Mouse (Mus musculus): Measurements from ENCODE around the gene Calr.
"Not testable (repeated sequence)": the region's sequence is repeated elsewhere in the genome, so short reads cannot be mapped to it uniquely, and the experiment has no call there.

Calr gene

GRCm38 (mm10) chr8:84844397-84845070, 2.2 kb downstream of the Calr start:
- no peak for DNase-seq (ENCODE audit: extremely low read depth, low read depth, low spot score)

DNA sequence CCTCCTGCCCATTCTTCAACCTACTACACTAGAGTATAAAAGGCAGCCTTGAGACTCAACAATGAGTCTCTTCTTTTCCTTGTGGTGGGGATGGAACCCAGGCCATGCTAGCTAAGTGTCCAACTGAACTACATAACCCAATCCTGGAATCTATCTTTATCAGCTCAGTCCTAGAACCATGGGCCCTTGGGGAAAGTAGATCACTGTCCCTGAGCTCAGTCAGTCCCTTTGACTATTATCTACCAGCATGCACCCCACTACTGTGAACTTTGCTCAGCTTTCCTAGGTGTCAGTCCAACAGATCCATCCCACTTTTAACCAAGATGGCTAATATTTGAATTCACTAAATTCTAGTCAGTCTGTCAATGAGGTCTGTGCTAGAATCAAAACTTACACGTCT, 5.2 kb downstream of the Calr start:
- DNase-seq (ENCODE audit: extremely low read depth, low read depth, low spot score), result no peak

- DNase-seq (ENCODE audit: extremely low read depth, low read depth, low spot score), result peak; percentile 34
Observed at GRCm38 (mm10) chr8:84840248-84840999, 6.3 kb downstream of the Calr start, which contains the start of gene Rad23a. Gene Rad23a, minus strand, starts transcription at chr8:84840665.

DNA sequence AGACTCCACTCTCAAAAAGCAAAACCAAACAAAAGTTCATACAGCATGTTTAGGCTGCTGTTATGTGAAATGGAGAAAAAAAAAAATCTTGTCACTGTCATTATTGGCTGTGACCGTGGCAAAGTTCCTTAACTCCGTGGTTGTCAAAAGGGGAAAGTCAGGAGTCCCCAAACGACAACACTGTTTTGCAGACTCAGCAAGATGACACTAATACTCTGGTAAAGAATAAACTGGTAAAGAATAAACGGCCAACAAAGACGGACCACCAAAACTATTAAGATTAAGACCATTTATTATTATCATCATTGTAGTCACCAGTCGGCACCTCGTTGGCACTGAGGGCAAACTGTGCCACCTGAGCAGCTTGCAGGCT, 6.9 kb downstream of the Calr start:
- DNase-seq (ENCODE audit: extremely low read depth, low read depth, low spot score), result no peak

DNA sequence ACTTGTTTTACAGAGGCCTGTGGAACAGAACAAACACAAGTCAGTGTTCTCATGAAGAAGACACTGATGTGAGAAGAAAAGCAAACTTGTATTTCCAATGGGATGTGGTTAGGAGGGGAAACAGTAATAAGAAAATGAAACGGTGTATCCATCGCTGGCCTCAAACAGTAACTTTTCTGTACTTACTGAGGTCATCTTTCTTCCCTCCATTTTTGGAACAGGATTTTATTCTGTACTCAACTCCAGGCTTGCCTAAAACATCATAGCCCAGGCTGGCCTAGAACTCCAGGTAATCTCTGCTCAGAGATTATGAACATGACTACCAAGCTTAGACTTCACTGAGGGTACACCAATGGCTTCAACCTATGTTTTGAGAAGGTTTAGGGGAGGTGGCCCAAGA, 7.3 kb downstream of the Calr start:
- no peak for DNase-seq (ENCODE audit: extremely low read depth, low read depth, low spot score)

DNA sequence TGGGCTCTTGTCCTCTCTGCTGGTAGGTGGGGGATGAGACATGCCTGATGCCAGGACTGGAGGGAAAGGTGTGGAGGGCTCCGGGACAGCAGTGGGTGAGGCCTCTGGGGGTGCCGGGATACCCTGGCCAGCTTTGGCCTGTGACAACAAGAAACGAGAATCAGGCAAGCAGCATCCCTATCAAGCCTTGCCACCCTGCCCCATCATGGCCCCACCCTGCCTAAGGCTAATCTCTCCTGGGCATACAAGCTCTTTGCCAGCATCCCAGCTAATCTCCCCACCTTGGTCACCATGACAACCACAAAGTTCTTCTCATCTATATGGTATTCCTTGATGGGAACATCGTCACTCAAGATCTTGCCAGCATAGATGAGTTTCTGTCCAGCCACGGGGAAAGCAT, 8.2 kb downstream of the Calr start:
- DNase-seq (ENCODE audit: extremely low read depth, low read depth, low spot score), result no peak

DNA sequence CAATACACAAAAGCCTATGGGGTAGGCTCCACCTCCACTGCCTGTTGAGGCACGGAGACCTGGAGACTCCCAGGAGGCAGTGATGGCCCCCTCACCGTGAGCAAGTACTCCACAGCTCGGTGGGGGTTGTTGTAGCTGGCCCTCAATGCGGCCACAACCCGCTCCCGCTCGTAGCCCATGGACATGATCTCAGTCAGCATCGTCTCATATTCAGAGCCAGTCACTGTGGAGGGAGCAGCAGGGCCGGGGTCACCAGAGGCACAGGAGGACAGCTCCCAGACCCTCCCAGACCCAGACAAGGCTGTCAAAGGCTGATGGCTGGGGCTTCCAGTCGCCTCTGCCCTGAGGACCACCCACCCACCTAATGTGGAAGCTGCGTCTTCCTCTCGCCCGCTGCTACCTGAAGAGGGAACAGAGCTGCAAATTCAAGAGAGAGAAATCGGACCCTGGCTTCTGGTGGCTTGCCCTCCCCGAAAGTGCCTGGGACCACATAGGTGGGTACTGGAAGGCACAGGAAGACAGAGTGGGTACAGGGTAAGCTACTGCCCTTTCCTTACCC, 8.7 kb downstream of the Calr start:
- DNase-seq (ENCODE audit: extremely low read depth, low read depth, low spot score), result no peak

DNA sequence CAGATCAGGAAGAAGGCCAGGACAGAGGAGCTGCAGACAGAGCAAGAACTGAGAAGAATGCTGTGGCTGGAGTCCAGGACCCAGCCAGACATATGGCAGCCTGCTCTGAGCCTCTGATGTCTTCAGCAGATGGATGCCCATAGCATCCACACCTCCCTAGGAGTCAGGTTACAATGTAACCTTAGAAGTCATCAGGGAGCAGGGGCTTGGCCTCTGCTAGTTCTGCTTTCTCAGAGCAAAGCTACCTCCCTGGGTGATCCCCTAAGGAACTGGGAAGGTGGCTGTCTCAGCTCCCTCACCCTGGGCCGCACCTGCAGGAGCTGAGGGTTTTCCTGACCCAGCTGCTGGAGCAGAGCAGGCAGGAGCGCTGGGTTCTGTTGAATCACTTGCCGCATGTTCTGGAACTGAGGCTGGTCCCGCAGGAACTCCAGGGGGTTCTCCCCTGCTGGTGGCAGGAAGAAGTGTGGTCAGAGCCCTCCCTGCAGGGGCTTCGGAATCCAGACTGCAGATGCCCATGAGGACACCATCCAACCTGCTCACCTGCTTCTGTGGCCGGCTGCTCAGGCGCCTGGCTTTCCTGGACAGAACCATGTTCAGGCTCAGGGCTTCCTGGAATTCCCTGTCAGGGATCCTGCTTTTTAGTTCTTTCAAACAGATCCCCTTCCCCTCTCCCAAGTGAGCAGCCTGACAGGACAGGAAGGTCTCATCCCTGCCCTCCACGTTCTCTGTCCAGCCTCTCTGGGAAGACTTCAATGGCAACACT, 9.4 kb downstream of the Calr start:
- no peak for DNase-seq (ENCODE audit: extremely low read depth, low read depth, low spot score)

GRCm38 (mm10) chr8:84834866-84835855, 11.6 kb downstream of the Calr start:
- DNase-seq (ENCODE audit: extremely low read depth, low read depth, low spot score), result no peak

DNA sequence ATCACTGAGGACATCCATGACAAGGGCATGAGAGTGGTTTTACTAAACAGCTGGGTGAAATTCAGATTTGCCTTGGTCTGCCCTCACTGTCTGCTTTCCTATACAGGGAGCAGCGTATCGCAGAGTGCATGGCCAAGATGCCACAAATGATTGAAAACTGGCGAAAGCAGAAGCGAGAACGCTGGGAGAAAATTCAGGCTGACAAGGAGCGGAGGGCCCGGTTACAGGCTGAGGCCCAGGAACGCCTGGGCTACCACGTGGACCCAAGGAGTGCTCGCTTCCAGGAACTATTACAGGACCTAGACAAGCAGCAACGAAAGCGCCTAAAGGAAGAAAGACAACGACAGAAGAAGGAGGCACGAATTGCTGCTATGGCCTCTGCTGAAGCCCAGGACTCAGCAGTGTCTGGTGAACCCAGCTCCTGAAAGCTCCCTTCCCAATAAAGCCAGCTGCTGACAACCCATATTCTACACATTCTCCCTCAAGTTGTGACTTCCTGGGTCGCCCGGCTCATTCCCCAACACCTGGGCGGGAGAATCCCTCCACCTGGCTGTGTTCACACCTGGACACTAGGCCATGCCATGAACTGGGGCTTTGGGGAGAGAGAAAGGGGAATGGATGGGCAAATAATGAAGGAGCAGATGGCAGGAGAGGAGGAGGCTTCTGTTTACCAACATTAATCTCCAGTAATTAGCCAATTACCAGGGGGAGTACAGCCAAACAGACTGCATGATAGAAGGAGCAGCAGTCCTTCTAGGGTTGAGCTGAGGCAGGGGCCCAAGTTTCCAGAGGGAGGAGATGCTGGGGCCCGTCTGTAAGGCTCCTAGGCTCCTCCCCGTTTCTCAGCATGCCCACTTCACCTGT, 12.5 kb downstream of the Calr start:
- DNase-seq (ENCODE audit: extremely low read depth, low read depth, low spot score), result no peak

DNA sequence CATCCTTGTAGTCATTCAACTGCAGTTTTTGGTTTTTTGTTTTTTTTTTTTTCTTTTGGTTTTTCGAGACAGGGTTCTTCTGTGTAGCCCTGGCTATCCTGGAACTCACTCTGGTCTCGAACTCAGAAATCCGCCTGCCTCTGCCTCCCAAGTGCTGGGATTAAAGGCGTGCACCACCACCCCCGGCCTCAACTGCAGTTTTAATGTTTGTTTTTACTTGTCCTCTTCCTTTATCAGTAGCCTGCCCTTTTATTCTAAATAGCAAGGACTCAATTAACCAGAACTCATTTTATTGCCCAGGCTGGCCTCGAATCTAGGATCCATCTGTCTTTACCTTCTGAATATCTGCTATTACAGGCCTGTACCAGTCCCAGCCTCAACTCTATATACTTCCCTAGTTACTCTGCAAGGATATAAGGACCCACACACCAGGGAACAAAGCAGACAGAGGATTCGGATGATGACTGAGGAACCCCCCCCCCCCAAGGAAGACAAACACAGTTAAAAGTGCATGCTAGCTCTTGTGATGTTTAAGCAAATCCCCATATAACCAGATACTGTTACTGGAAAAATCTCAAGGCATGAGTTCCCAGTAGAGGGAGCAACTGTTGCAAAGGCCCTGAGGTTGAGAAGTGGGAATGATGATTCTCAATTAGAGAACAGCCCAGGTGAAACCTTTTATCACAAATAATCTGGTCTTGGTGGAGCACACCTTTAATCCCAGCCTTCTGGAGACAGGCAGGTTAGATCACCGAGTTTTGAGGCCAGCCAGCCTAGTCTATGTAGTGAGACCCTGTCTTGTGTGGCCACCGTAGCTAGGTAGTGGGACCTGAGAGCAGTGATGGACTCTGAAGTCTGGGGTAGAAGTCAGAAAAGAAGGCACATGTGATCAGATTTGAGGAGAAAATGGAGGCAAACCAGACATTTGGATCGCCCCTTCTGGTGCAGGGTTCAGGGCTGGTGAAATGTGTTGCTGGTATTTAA, 13.7 kb downstream of the Calr start:
- DNase-seq (ENCODE audit: extremely low read depth, low read depth, low spot score), result no peak

DNA sequence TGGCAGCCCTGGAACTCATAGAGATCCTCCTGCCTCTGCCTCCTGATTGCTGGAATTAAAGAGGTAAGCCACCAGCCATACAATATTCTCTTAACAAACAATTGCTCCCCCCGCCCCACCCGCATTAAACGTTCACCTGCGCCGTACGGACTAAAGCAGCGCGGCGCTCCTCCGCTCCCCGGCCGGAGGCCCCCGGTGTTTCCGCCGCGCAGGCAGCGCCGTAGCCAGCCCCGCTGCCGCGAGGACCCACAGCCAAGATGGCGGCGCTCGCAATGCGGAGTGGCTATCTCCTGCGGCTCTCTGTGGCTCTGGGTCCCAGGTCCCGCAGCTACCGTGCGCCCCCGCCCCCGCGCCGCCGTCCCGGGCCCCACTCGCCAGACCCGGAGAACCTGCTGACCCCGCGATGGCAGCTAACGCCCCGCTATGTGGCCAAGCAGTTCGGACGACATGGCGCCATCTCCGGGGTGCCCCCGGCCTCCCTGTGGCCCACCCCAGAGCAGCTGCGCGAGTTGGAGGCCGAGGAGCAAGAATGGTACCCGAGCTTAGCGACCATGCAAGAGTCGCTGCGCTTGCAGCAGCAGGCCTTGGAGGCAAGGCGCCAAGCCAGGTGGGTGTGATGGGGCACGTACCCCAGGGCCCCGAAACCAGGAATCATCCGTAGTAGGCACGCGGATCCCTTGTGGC, 14.6 kb downstream of the Calr start:
- DNase-seq (ENCODE audit: extremely low read depth, low read depth, low spot score), result no peak

DNA sequence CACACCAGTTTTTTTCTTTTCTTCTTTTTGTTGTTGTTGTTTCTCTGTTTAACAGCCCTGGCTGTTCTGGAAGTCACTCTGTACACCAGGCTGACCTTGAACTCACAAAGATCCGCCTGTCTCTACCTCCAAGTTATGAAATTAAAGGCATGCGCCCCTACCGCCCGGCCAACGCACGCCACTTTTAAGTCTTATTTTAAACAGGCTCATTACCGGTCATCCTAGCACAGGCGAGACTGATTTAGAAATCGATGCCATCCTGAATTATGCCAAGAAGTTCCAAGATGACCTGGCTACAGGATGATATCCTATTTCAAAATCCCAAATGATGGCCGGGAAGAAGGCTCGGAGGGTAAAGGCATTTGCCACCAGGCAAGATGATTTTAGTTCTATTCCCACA, 15.2 kb downstream of the Calr start, which contains the start of gene Gadd45gip1:
Gene Gadd45gip1, plus strand, starts transcription at position 33 of the 400 bp plus-strand sequence.
- peak; percentile 52 for DNase-seq (ENCODE audit: extremely low read depth, low read depth, low spot score)

DNA sequence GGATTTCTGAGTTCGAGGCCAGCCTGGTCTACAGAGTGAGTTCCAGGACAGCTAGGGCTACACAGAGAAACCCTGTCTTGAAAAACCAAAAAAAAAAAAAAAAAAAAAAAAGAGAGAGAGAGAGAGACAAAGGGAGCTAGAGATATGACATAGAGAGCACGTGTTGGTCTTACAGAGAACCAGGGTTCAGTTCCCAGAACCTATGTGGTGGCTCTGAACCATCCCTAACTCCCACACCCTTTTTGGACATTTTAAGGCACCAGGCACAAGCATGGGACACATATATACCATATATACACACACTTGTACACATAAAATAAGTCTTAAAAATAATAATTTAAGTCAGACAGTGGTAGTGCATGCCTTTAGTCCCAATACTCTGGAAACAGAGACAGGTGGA, 20.2 kb downstream of the Calr start:
- DNase-seq (ENCODE audit: extremely low read depth, low read depth, low spot score), result not testable (repeated sequence)

DNA sequence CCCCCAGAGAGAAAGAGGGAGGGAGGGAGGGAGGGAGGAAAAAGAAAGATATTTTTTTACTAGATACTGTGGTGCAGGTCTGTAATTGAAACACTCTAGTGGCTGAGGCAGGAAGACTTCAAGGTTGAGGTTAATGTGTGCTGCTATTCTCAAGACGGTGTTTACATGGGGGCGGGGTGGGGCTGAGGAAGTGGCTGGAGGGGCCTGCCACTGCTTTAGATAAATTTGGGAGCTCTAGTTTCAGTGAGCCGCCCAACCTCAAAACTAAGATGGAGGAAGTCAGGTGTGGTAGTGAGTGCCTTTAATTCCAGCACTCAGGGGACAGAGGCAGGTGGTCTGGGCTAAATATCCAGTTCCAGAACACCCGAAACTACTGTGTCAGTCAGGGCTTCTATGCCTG, 21.1 kb downstream of the Calr start:
- DNase-seq (ENCODE audit: extremely low read depth, low read depth, low spot score), result no peak

GRCm38 (mm10) chr8:84823653-84824052, 23.1 kb downstream of the Calr start:
- no peak for DNase-seq (ENCODE audit: extremely low read depth, low read depth, low spot score)

- no peak for DNase-seq (ENCODE audit: extremely low read depth, low read depth, low spot score)
Observed at GRCm38 (mm10) chr8:84822723-84823122, 24.0 kb downstream of the Calr start, which contains the start of gene Dand5. Gene Dand5, minus strand, starts transcription at chr8:84822823.

- no peak for DNase-seq (ENCODE audit: extremely low read depth, low read depth, low spot score)
Observed at GRCm38 (mm10) chr8:84816117-84816516, 30.6 kb downstream of the Calr start.

Data from fat pad, adult 2 months (tissue).